Mouse (Mus musculus): ENCODE data around the gene Elf4.

The Elf4 gene

GRCm38 (mm10) chrX:48462754-48463507 is at the start of gene Elf4:
Gene Elf4 (minus strand): TSS chrX:48463132.
- DNase-seq (ENCODE audit: low read depth): peak; percentile 81

DNA sequence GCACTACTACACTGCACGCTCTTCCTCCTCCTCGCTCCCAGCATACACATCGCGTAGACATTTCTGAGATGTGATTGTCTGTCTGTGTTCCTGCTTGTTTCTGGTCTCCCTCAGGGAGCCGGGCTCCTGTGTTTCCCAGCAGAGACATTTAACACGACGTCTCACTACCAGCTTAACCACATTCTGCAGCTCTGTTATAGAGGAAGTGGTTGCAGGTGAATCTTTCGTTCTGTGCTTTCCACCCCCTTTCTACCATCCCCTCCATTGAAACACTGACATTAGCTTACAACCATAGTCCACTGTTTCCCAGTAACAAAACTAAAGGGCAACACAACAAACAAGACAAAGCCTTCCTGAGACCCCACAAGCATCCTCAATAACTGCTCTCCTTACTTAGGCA is 30.8 kb upstream of the Elf4 start:
- no peak for DNase-seq (ENCODE audit: low read depth)

GRCm38 (mm10) chrX:48481687-48482086 is 18.8 kb upstream of the Elf4 start:
- DNase-seq (ENCODE audit: low read depth): no peak

GRCm38 (mm10) chrX:48481095-48481494 is 18.2 kb upstream of the Elf4 start:
- DNase-seq (ENCODE audit: low read depth): no peak

DNA sequence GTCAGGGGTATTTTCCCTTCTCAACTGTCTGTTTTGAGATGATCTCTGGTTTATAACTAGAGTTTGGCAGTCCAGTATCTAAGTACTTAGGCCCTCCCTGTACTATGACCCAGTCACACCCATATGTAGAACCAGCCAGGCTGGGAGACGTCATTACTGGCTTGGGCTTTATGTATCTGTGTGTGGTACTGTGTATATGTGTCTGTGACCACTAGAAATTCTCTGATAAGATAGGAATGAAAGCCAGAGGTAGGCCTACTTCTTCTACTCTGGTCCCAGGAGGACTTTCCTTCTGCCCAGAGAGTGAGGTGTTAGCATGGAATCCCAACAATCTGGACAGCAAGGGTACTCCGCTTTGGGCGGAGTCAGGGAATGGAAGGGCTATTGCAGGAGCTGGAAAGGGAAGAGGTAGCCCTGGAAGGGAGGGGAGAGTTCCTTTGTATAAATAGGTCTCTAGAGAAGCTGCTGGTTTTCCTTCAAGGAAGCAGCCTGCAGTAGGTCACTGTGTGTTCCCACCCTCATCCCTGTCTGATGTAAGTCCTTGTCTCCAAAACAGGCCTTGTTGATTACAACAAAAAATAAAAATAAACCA is 4.5 kb upstream of the Elf4 start:
- DNase-seq (ENCODE audit: low read depth): no peak

DNA sequence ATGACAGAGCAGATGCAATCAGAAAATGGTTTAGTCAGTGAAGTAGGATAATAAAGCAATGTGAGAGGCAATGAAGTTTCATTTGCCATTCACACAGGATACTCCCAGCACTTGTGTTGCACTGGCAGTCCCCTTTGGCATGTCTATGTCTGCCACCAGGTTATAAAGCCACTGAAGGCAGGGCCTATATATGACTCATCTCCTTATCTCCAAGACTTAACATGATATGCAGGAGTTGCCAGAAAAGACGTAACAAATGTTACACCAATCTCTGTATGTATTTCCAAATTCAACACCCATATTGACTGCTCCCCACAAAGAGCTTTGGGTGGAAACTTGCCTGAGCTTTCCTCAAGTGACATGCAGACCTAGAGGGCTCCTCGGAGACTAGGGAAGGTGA is 3.2 kb upstream of the Elf4 start:
- DNase-seq (ENCODE audit: low read depth): peak; percentile 84

- no peak for DNase-seq (ENCODE audit: low read depth)
Measured at GRCm38 (mm10) chrX:48464436-48464835, 1.5 kb upstream of the Elf4 start.

GRCm38 (mm10) chrX:48463636-48464035 is 704 bp upstream of the Elf4 start:
- DNase-seq (ENCODE audit: low read depth): peak; percentile 50

- DNase-seq (ENCODE audit: low read depth): peak; percentile 54
Measured at GRCm38 (mm10) chrX:48462297-48462696, 635 bp downstream of the Elf4 start.

GRCm38 (mm10) chrX:48461006-48461405 is 1.9 kb downstream of the Elf4 start:
- DNase-seq (ENCODE audit: low read depth): no peak

DNA sequence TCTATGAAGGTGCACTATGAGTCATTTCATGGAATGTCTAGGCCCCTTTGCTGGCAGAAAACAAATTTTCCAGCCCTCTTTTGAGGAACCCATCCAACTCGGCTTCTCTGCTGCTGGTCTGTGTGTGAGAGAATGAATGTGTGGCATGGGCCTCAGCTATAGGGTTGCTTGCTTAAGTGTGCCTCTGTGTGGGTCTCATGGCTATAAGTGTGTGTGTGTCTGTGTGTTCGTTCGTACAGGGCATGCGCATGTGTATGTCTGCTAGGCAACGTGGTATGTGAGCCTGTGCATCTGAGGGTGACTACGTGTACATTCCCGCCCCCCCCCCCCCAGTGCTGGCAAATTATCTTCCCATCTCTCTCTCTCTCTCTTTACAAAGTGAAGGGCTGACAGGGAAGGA is 2.4 kb downstream of the Elf4 start:
- DNase-seq (ENCODE audit: low read depth): no peak

DNA sequence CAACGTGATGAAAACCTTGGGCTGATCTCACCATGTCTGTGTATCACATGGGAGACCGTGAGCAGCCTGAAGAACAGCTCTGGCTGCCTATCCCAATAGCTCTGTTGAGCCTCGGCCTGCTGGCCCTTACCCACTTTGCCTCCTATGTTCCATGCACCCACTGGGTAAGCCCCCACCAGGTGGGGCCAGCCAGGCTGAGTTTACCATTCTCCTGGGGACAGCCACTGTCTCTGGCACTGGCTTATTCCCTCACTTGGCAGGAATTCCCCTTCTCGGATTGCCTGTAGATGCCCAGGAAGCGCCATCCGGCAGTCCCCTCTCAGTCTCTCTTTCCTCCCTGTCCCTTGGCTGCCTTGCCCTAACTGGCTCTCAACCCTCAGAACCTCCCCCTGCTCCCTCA is 6.0 kb downstream of the Elf4 start:
- no peak for DNase-seq (ENCODE audit: low read depth)

DNA sequence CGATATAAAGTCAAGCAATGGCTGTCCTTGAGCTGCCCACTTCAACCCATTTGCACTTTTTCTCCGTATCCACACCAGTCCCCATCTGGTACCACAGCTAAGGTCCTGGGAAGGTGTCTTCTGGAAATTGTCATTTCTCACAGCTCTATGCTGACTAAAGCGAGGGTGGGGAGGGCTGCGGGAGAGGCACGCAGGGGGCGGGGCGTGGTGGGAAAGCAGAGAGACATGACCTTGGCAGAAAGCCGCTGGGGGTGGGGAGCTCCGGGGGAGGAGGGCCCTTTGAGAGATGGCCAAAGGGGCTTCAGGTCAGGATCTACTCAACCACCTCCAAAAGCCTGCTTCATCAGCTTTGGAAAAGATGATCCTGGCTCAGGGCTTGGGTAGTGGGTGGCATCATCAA is 7.9 kb downstream of the Elf4 start:
- peak; percentile 52 for DNase-seq (ENCODE audit: low read depth)

GRCm38 (mm10) chrX:48454495-48454878 is 8.4 kb downstream of the Elf4 start:
- no peak for DNase-seq (ENCODE audit: low read depth)

DNA sequence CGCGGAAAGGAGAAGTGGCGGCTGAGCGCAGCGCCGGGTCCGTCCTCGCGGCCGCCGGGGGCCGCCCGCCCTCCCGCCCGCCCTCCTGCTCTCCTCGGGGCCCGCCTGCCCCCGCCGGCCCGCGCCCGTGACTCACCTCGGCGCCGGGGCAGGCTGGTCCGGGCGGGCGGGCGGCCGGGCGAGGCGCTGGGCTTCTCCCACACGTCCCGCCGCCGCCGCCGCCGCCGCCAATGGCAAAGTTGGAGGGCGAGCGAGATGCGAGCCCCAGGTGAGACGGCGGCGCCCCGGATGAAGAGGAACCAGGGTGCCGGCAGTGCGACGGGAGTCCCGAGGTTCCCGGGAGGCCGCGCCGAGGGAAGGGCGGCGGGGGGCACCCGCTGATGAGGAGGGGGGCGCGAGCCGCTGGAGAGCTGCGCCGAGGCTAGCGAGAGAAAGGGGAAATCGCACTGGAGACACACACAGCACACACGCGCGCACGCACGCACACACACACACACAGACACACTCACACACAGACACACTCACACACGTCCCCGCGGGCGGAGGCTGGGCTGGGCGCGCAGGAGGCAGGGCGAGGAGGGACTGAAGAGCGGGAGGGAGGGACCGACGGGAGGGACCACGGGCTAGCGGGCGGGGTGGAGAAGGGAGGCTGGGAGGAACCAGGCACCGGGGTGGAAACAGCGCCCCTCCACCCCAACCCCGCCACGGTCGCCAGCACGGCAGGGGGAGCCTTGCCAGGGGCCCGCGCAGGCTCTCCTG is 9.0 kb downstream of the Elf4 start:
- DNase-seq (ENCODE audit: low read depth): peak; percentile 88

- no peak for DNase-seq (ENCODE audit: low read depth)
Measured at GRCm38 (mm10) chrX:48452931-48453673, 9.8 kb downstream of the Elf4 start.

DNA sequence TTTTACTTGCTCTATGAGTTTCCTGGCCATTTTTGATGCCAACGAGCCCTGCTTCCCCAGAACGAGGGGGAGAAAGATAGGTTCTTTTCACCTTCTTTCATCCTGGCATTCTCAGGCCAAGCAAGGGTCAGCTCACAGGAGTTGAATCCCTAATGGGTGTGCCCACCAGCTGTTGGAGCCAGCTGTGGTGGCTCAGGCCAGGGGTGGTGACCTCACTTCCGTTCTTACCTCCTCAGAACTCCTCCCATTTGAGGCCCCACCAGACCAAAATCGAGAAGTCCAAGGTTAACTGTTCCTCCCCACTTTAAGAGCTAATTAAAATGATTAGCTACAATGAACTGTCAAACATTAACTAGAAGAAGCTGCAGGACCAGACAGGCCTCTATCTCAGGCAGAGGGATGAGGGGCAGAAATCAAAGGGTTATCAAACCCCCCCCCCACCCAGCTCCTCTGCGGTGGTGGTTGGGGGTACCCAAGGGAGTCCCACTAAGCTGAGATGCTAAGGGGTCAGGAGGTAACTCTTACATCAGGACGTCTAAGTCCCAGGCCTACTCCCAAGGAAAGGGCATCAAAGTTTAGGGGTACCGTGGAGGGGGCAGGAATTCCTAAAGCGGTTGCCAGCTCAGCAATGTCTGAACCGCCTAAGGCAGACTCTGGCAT is 10.6 kb downstream of the Elf4 start:
- DNase-seq (ENCODE audit: low read depth): peak; percentile 71

DNA sequence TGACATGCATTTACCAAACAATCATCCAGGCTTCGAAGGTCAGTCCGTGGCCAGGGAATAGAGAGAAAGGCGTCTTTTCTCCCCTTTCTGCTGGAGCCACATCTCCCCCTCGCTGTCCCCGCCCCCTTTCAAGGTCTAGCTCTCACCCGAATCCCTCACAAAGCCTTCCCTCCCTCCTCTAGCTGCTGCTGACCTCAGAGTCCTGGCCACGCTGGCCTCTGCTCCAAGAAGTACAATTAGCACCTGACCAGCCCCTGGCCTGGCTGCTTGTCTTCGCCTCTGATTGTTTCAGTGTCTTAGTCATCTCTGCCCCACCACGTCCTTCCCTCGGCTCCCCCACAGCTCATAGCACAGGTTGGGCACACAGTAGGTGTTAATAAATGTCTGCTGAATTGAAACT is 13.3 kb downstream of the Elf4 start:
- DNase-seq (ENCODE audit: low read depth): no peak

- no peak for DNase-seq (ENCODE audit: low read depth)
Measured at GRCm38 (mm10) chrX:48444677-48445076, 18.3 kb downstream of the Elf4 start.

- no peak for DNase-seq (ENCODE audit: low read depth)
Measured at GRCm38 (mm10) chrX:48441954-48442353, 21.0 kb downstream of the Elf4 start.

- DNase-seq (ENCODE audit: low read depth): no peak
Measured at GRCm38 (mm10) chrX:48441548-48441947, 21.4 kb downstream of the Elf4 start.

DNA sequence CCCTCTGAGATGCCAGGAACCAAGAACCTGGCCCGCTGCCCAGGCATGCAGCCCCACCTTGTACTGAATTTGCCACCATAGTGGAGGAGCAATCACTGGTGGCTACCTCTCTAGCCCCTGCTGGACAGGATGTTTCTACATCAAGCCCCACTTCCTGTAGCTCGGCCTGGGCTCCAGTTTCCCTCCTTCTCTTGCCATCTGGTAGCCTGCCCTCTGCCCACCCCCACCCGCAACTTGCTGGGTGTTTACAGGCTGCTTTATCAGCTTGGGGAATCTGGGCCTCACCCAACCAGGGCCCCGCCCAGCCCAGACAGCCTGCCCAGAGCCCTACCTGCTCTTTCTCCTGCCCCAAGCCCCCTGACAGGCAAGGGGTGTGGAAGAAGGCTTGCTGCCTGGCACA is 23.9 kb downstream of the Elf4 start:
- peak; percentile 88 for DNase-seq (ENCODE audit: low read depth)
